Mouse (Mus musculus) bone marrow, adult 2 months (tissue): ENCODE results near the gene Rad18.

Experiments used
- CTCF ChIP-seq: fragments of 200-500 bp; IDR thresholded peaks from 2 replicates; pipeline ENCODE4 v1.5.1; 2011; ENCODE audit warnings: low read length, control low read depth; ENCODE audit not compliant: control insufficient read depth, insufficient read depth
- POLR2A ChIP-seq: fragments of 200-500 bp; IDR thresholded peaks from 2 replicates; pipeline ENCODE4 v1.6.1; 2011; ENCODE audit warnings: low read depth, mild to moderate bottlenecking, control low read depth, low read length, borderline replicate concordance; ENCODE audit not compliant: control insufficient read depth

DNA sequence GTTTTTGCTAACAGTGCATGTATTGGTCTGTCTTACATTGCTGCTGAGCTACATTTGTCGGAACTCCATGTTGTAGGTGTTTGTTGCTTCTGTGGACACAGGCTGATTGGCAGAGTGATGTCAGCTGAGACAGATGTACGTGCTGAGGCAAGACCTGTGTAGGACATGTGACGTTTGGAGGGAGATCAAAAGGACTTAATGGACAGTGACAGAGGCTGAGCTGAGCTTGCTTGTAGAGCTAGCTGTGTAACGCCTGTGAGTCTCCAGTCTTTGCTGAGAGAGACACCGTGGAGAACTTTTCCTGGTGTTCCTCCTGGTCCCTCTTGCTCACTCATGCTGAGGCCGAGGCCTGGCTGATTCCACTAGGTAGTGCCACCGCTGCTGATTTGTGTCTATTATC, 101.5 kb downstream of the Rad18 start:
- no peak for TF ChIP-seq CTCF
- no peak for TF ChIP-seq POLR2A
